Mouse (Mus musculus) G1E (cell line): ENCODE measurements at regions not wholly inside any gene's neighbourhood (a gene's known extent, or its start where the extent isn't known, plus 50 kb on each side); places are given as distances from the start of the nearest gene placed in this dataset.

Experiments used
- ATAC-seq: 2 replicates; pipeline ENCODE4 v1.8.0; 2016; ENCODE audit warnings: mild to moderate bottlenecking; ENCODE audit not compliant: insufficient number of reproducible peaks, poor library complexity, low FRiP score, severe bottlenecking; ENCODE audit errors: extremely low read depth
- DNase-seq: peaks from one replicate; pipeline ENCODE4 v3.0.0; 2012; ENCODE audit warnings: low spot score
- H3K27me3 ChIP-seq: 2 replicates; pipeline ENCODE4 v1.6.1; 2012; ENCODE audit warnings: mild to moderate bottlenecking, low read length, inconsistent platforms; ENCODE audit not compliant: insufficient read depth
- H3K36me3 ChIP-seq: replicated peaks from 2 replicates; pipeline ENCODE3; 2012; ENCODE audit warnings: mild to moderate bottlenecking, inconsistent platforms
- H3K4me1 ChIP-seq: 2 replicates; pipeline ENCODE4 v1.6.1; 2012; ENCODE audit warnings: low read depth, low read length, inconsistent platforms, mixed read lengths; ENCODE audit not compliant: insufficient read depth
- H3K4me3 ChIP-seq: 2 replicates; pipeline ENCODE4 v1.5.1; 2012; ENCODE audit warnings: low read depth, mild to moderate bottlenecking, inconsistent platforms, low read length, moderate library complexity, mixed read lengths
- H3K9me3 ChIP-seq: replicated peaks from 2 replicates; pipeline ENCODE4 v1.6.1; 2012; ENCODE audit warnings: inconsistent platforms
- CTCF ChIP-seq: IDR thresholded peaks from 2 replicates; pipeline ENCODE4 v1.5.1; 2012; ENCODE audit warnings: low read depth, low read length, inconsistent platforms, mixed read lengths
- GATA1 ChIP-seq: IDR thresholded peaks from 2 replicates; pipeline ENCODE4 v1.6.1; 2012; ENCODE audit warnings: borderline replicate concordance, low read length, inconsistent platforms, mixed read lengths
- GATA2 ChIP-seq: IDR thresholded peaks from 2 replicates; pipeline ENCODE4 v1.6.1; 2012; ENCODE audit warnings: low read depth, low read length, inconsistent platforms, borderline replicate concordance
- POLR2AphosphoS5 ChIP-seq: IDR thresholded peaks from 2 replicates; pipeline ENCODE4 v1.6.1; 2012; ENCODE audit warnings: low read depth, low read length, inconsistent platforms; ENCODE audit not compliant: insufficient replicate concordance
- TAL1 ChIP-seq: conservative IDR thresholded peaks from 2 replicates; pipeline ENCODE4 v1.6.1; 2012; ENCODE audit warnings: low read depth, low read length, inconsistent platforms, mixed read lengths

GRCm38 (mm10) chr2:143217760-143218358, 139.6 kb downstream of the Otor start:
- DNase-seq: no peak
- TF ChIP-seq GATA1 (no peak), GATA2 (no peak), TAL1 (no peak), POLR2AphosphoS5 (no peak), CTCF (no peak)
- H3K4me1 ChIP-seq: no peaks in the 10 kb centered on the region
- H3K9me3 ChIP-seq: peaks cover 33% of the 10 kb centered on the region
- H3K4me3 ChIP-seq: no peak overlapping the region
- no peak for ATAC-seq
- no peaks in the 10 kb centered on the region for H3K36me3 ChIP-seq
- H3K27me3 ChIP-seq: no peaks in the 10 kb centered on the region

- no peaks in the 10 kb centered on the region for H3K4me1 ChIP-seq
- no peak for ATAC-seq
- TF ChIP-seq CTCF (no peak), TAL1 (no peak), GATA2 (no peak), POLR2AphosphoS5 (no peak), GATA1 (no peak)
- DNase-seq: no peak
- no peaks in the 10 kb centered on the region for H3K36me3 ChIP-seq
- no peak overlapping the region for H3K4me3 ChIP-seq
- H3K9me3 ChIP-seq: peaks cover 27% of the 10 kb centered on the region
- H3K27me3 ChIP-seq: no peaks in the 10 kb centered on the region
Measured at GRCm38 (mm10) chr2:143222326-143222725, 144.1 kb downstream of the Otor start.

- ATAC-seq (no peak), DNase-seq (no peak)
- H3K4me3 ChIP-seq: no peak overlapping the region
- TF ChIP-seq GATA2: no peak
- no peaks in the 10 kb centered on the region for H3K27me3 ChIP-seq
- H3K36me3 ChIP-seq: no peaks in the 10 kb centered on the region
- H3K4me1 ChIP-seq: no peaks in the 10 kb centered on the region
- peaks cover 14% of the 10 kb centered on the region for H3K9me3 ChIP-seq
Measured at GRCm38 (mm10) chr2:143224410-143225130, 146.3 kb downstream of the Otor start.

- no peak for DNase-seq
- no peaks in the 10 kb centered on the region for H3K4me1 ChIP-seq
- no peak for ATAC-seq
- no peak overlapping the region for H3K4me3 ChIP-seq
- no peaks in the 10 kb centered on the region for H3K27me3 ChIP-seq
- H3K9me3 ChIP-seq: 0 out of 2 replicates have a peak, but pooled peaks cover 8% of the 10 kb centered on the region
- H3K36me3 ChIP-seq: no peaks in the 10 kb centered on the region
- no peak for TF ChIP-seq CTCF
- no peak for TF ChIP-seq GATA1
- no peak for TF ChIP-seq POLR2AphosphoS5
- TF ChIP-seq GATA2: no peak
- TF ChIP-seq TAL1: no peak
Measured at GRCm38 (mm10) chr2:143233795-143234194, 155.5 kb downstream of the Otor start.

GRCm38 (mm10) chr2:143240274-143240673, 162.0 kb downstream of the Otor start:
- Histone ChIP-seq H3K4me1 (no peaks in the 10 kb centered on the region), H3K4me3 (no peak overlapping the region), H3K27me3 (no peaks in the 10 kb centered on the region), H3K9me3 (peaks cover 17% of the 10 kb centered on the region; the same call in 1 of the 2 replicates), H3K36me3 (no peaks in the 10 kb centered on the region)
- DNase-seq (no peak), ATAC-seq (no peak)
- TF ChIP-seq GATA1 (no peak), GATA2 (no peak), POLR2AphosphoS5 (no peak), TAL1 (no peak), CTCF (no peak)

GRCm38 (mm10) chr2:143243741-143244140, 165.5 kb downstream of the Otor start:
- no peak for ATAC-seq
- no peak overlapping the region for H3K4me3 ChIP-seq
- TF ChIP-seq GATA2: no peak
- no peak for TF ChIP-seq TAL1
- no peak for TF ChIP-seq POLR2AphosphoS5
- TF ChIP-seq CTCF: no peak
- TF ChIP-seq GATA1: no peak
- H3K9me3 ChIP-seq: peaks cover 15% of the 10 kb centered on the region
- no peak for DNase-seq
- no peaks in the 10 kb centered on the region for H3K36me3 ChIP-seq
- H3K27me3 ChIP-seq: no peaks in the 10 kb centered on the region
- H3K4me1 ChIP-seq: no peaks in the 10 kb centered on the region
